Mouse (Mus musculus) ES-Bruce4 (cell line): ENCODE measurements around the gene Gm47995.
"Not testable (repeated sequence)": the region's sequence is repeated elsewhere in the genome, so short reads cannot be mapped to it uniquely, and the experiment has no call there.

Source experiments
- CTCF ChIP-seq: IDR thresholded peaks from one replicate; pipeline ENCODE4 v1.8.1; 2011; ENCODE audit warnings: low read depth, low read length
- EP300 ChIP-seq: IDR thresholded peaks from 2 replicates; pipeline ENCODE4 v1.6.1; 2011; ENCODE audit warnings: low read depth, low read length; ENCODE audit not compliant: insufficient read depth
- POLR2A ChIP-seq: IDR thresholded peaks from one replicate; pipeline ENCODE4 v1.8.1; 2011; ENCODE audit warnings: low read length; ENCODE audit not compliant: insufficient read depth

- TF ChIP-seq POLR2A, EP300, CTCF: not testable (repeated sequence)
Measured at GRCm38 (mm10) chr1:151182266-151182665, 16.0 kb upstream of the Gm47995 start, which contains the start of gene Gm47985.
